Mouse (Mus musculus) kidney, adult 11 months (tissue): ENCODE measurements at regions not wholly inside any gene's neighbourhood (a gene's known extent, or its start where the extent isn't known, plus 50 kb on each side); places are given as distances from the start of the nearest gene placed in this dataset.

Experiments used
- DNase-seq: peaks from one replicate; pipeline ENCODE4 v3.0.0; 2022

GRCm38 (mm10) chr13:82187196-82187595 lies 404.3 kb downstream of the Cetn3 start:
- DNase-seq: no peak

GRCm38 (mm10) chr13:82200739-82201138 lies 417.9 kb downstream of the Cetn3 start:
- no peak for DNase-seq

- no peak for DNase-seq
Observed at GRCm38 (mm10) chr13:82225430-82225829, 442.6 kb downstream of the Cetn3 start.

- no peak for DNase-seq
Observed at GRCm38 (mm10) chr13:82233901-82234300, 451.0 kb downstream of the Cetn3 start.

GRCm38 (mm10) chr13:82246231-82246630 lies 463.4 kb downstream of the Cetn3 start:
- DNase-seq: no peak

- DNase-seq: no peak
Observed at GRCm38 (mm10) chr13:82250361-82250760, 467.5 kb downstream of the Cetn3 start.

GRCm38 (mm10) chr13:82258491-82258935 lies 475.6 kb downstream of the Cetn3 start:
- DNase-seq: peak; percentile 49

- DNase-seq: no peak
Observed at GRCm38 (mm10) chr13:82264236-82264635, 481.4 kb downstream of the Cetn3 start.

- no peak for DNase-seq
Observed at GRCm38 (mm10) chr13:82265170-82265569, 482.3 kb downstream of the Cetn3 start.

- DNase-seq: no peak
Observed at GRCm38 (mm10) chr13:82265736-82266135, 482.9 kb downstream of the Cetn3 start.

- DNase-seq: no peak
Observed at GRCm38 (mm10) chr13:82274733-82275132, 491.9 kb downstream of the Cetn3 start.

GRCm38 (mm10) chr13:82276001-82276400 lies 493.1 kb downstream of the Cetn3 start:
- no peak for DNase-seq

GRCm38 (mm10) chr13:82280744-82281143 lies 497.9 kb downstream of the Cetn3 start:
- no peak for DNase-seq

- DNase-seq: no peak
Observed at GRCm38 (mm10) chr13:82295834-82296233, 513.0 kb downstream of the Cetn3 start.

GRCm38 (mm10) chr13:82304227-82304626 lies 521.4 kb downstream of the Cetn3 start:
- no peak for DNase-seq

GRCm38 (mm10) chr13:82305076-82305475 lies 522.2 kb downstream of the Cetn3 start:
- DNase-seq: no peak

GRCm38 (mm10) chr13:82308336-82308735 lies 525.5 kb downstream of the Cetn3 start:
- DNase-seq: no peak

- no peak for DNase-seq
Observed at GRCm38 (mm10) chr13:82316573-82317202, 533.8 kb downstream of the Cetn3 start.

- DNase-seq: no peak
Observed at GRCm38 (mm10) chr13:82317203-82317580, 534.3 kb downstream of the Cetn3 start.

GRCm38 (mm10) chr13:82318395-82318794 lies 535.5 kb downstream of the Cetn3 start:
- no peak for DNase-seq

GRCm38 (mm10) chr13:82354355-82354754 lies 571.5 kb downstream of the Cetn3 start:
- DNase-seq: no peak

GRCm38 (mm10) chr13:82355296-82355695 lies 572.4 kb downstream of the Cetn3 start:
- DNase-seq: no peak

GRCm38 (mm10) chr13:82359442-82359841 lies 576.6 kb downstream of the Cetn3 start:
- peak; percentile 3 for DNase-seq

GRCm38 (mm10) chr13:82360711-82361110 lies 577.8 kb downstream of the Cetn3 start:
- DNase-seq: no peak

GRCm38 (mm10) chr13:82361379-82361778 lies 578.5 kb downstream of the Cetn3 start:
- no peak for DNase-seq
